Mouse (Mus musculus) ES-Bruce4 (cell line): ENCODE measurements around the gene Hrh2. TPM values are rescaled to one million over a fixed set of nuclear protein-coding genes. Genes with fewer than 3 reads are reported as not detected.

Experiments
- H3K27ac ChIP-seq: 2 replicates; pipeline ENCODE4 v1.5.1; 2012; ENCODE audit warnings: low read length, inconsistent platforms; ENCODE audit not compliant: insufficient read depth
- H3K27me3 ChIP-seq: 2 replicates; pipeline ENCODE4 v1.6.1; 2012; ENCODE audit warnings: mild to moderate bottlenecking, low read length, inconsistent platforms; ENCODE audit not compliant: control insufficient read depth, poor library complexity, insufficient read depth, severe bottlenecking
- H3K36me3 ChIP-seq: 2 replicates; pipeline ENCODE4 v1.6.1; 2012; ENCODE audit warnings: inconsistent platforms, mild to moderate bottlenecking, low read length, moderate library complexity; ENCODE audit not compliant: control insufficient read depth, poor library complexity, insufficient read depth, severe bottlenecking
- H3K4me1 ChIP-seq: one replicate; pipeline ENCODE4 v1.8.1; 2011; ENCODE audit warnings: low read length; ENCODE audit not compliant: control insufficient read depth, insufficient read depth
- H3K4me3 ChIP-seq: 2 replicates; pipeline ENCODE4 v1.5.1; 2011; ENCODE audit warnings: low read depth, mild to moderate bottlenecking, low read length
- H3K9ac ChIP-seq: 2 replicates; pipeline ENCODE4 v1.6.1; 2012; ENCODE audit warnings: low read depth, mild to moderate bottlenecking, inconsistent platforms; ENCODE audit not compliant: poor library complexity, severe bottlenecking
- H3K9me3 ChIP-seq: replicated peaks from 2 replicates; pipeline ENCODE4 v1.6.1; 2012; ENCODE audit warnings: mild to moderate bottlenecking, low read length, inconsistent platforms; ENCODE audit not compliant: control insufficient read depth, poor library complexity, insufficient read depth, severe bottlenecking
- CTCF ChIP-seq: IDR thresholded peaks from one replicate; pipeline ENCODE4 v1.8.1; 2011; ENCODE audit warnings: low read depth, low read length
- EP300 ChIP-seq: IDR thresholded peaks from 2 replicates; pipeline ENCODE4 v1.6.1; 2011; ENCODE audit warnings: low read depth, low read length; ENCODE audit not compliant: insufficient read depth
- POLR2A ChIP-seq: IDR thresholded peaks from one replicate; pipeline ENCODE4 v1.8.1; 2011; ENCODE audit warnings: low read length; ENCODE audit not compliant: insufficient read depth
- polyA plus RNA-seq: library from polyadenylated mRNA; stranded (reverse); fragments of >200 nt; gene quantifications from 2 replicates; pipeline ENCODE4 v1.2.4, GENCODE M21; 2011; ENCODE audit warnings: low read depth; ENCODE audit not compliant: missing spikeins, insufficient read depth, insufficient read length

Hrh2 gene
- polyA plus RNA-seq, 1 experiment: not detected

GRCm38 (mm10) chr13:54199000-54199399 is 7.1 kb downstream of the Hrh2 start:
- Histone ChIP-seq H3K4me1 (no peaks in the 10 kb centered on the region), H3K9me3 (no peaks in the 10 kb centered on the region), H3K27ac (no peak overlapping the region), H3K9ac (no peak overlapping the region), H3K27me3 (no peaks in the 10 kb centered on the region), H3K36me3 (no peaks in the 10 kb centered on the region), H3K4me3 (no peak overlapping the region)
- no peak for TF ChIP-seq POLR2A
- no peak for TF ChIP-seq EP300
- no peak for TF ChIP-seq CTCF

GRCm38 (mm10) chr13:54202458-54202857 is 10.5 kb downstream of the Hrh2 start:
- Histone ChIP-seq H3K9me3 (no peaks in the 10 kb centered on the region), H3K4me3 (no peak overlapping the region), H3K27ac (no peak overlapping the region), H3K4me1 (no peaks in the 10 kb centered on the region), H3K27me3 (no peaks in the 10 kb centered on the region), H3K36me3 (no peaks in the 10 kb centered on the region), H3K9ac (no peak overlapping the region)
- TF ChIP-seq EP300 (no peak), CTCF (no peak), POLR2A (no peak)

GRCm38 (mm10) chr13:54203419-54203818 is 11.5 kb downstream of the Hrh2 start:
- Histone ChIP-seq H3K9ac (no peak overlapping the region), H3K27ac (no peak overlapping the region), H3K4me3 (no peak overlapping the region), H3K27me3 (no peaks in the 10 kb centered on the region), H3K4me1 (no peaks in the 10 kb centered on the region), H3K36me3 (no peaks in the 10 kb centered on the region), H3K9me3 (no peaks in the 10 kb centered on the region)
- TF ChIP-seq POLR2A: no peak
- no peak for TF ChIP-seq EP300
- no peak for TF ChIP-seq CTCF

GRCm38 (mm10) chr13:54205195-54205594 is 13.3 kb downstream of the Hrh2 start:
- no peaks in the 10 kb centered on the region for H3K36me3 ChIP-seq
- TF ChIP-seq CTCF (no peak), EP300 (no peak), POLR2A (no peak)
- no peaks in the 10 kb centered on the region for H3K9me3 ChIP-seq
- no peak overlapping the region for H3K4me3 ChIP-seq
- no peaks in the 10 kb centered on the region for H3K4me1 ChIP-seq
- no peak overlapping the region for H3K27ac ChIP-seq
- no peaks in the 10 kb centered on the region for H3K27me3 ChIP-seq
- H3K9ac ChIP-seq: no peak overlapping the region

- H3K27ac ChIP-seq: no peak overlapping the region
- H3K9me3 ChIP-seq: no peaks in the 10 kb centered on the region
- no peak overlapping the region for H3K9ac ChIP-seq
- H3K4me3 ChIP-seq: no peak overlapping the region
- no peaks in the 10 kb centered on the region for H3K27me3 ChIP-seq
- H3K36me3 ChIP-seq: no peaks in the 10 kb centered on the region
- H3K4me1 ChIP-seq: no peaks in the 10 kb centered on the region
- TF ChIP-seq EP300: no peak
- no peak for TF ChIP-seq CTCF
- TF ChIP-seq POLR2A: no peak
These were observed 14.3 kb downstream of the Hrh2 start for GRCm38 (mm10) chr13:54206140-54206753.

- Histone ChIP-seq H3K9me3 (no peaks in the 10 kb centered on the region), H3K9ac (no peak overlapping the region), H3K36me3 (no peaks in the 10 kb centered on the region), H3K27ac (no peak overlapping the region), H3K4me1 (peaks cover 2% of the 10 kb centered on the region), H3K4me3 (no peak overlapping the region), H3K27me3 (no peaks in the 10 kb centered on the region)
- TF ChIP-seq CTCF (no peak), EP300 (no peak), POLR2A (no peak)
These were observed 17.7 kb downstream of the Hrh2 start for GRCm38 (mm10) chr13:54209476-54210253.
